Mouse (Mus musculus) thymus, adult 2 months (tissue): Measurements from ENCODE around the gene Slc35f1. TPM values are rescaled to one million over a fixed set of nuclear protein-coding genes. Genes with fewer than 3 reads are reported as not detected.

Experiments
- DNase-seq: peaks from one replicate; pipeline ENCODE4 v3.0.0; 2021
- H3K27ac ChIP-seq: fragments of 200-500 bp; 2 replicates; pipeline ENCODE4 v1.5.1; 2012; ENCODE audit warnings: low read length, control low read depth; ENCODE audit not compliant: control insufficient read depth, insufficient read depth
- H3K27me3 ChIP-seq: fragments of 200-500 bp; 2 replicates; pipeline ENCODE4 v1.6.1; 2012; ENCODE audit warnings: mild to moderate bottlenecking, low read length, moderate library complexity, mixed read lengths; ENCODE audit not compliant: control insufficient read depth, insufficient read depth
- H3K36me3 ChIP-seq: fragments of 200-500 bp; 2 replicates; pipeline ENCODE4 v1.6.1; 2012; ENCODE audit warnings: mild to moderate bottlenecking, low read length, moderate library complexity; ENCODE audit not compliant: control insufficient read depth, insufficient read depth
- H3K4me1 ChIP-seq: fragments of 200-500 bp; replicated peaks from 2 replicates; pipeline ENCODE4 v1.6.1; 2012; ENCODE audit warnings: low read length; ENCODE audit not compliant: control insufficient read depth, insufficient read depth
- H3K4me3 ChIP-seq: fragments of 200-500 bp; 2 replicates; pipeline ENCODE4 v1.5.1; 2012; ENCODE audit warnings: mild to moderate bottlenecking, low read length, control low read depth, moderate library complexity; ENCODE audit not compliant: control insufficient read depth, insufficient read depth
- CTCF ChIP-seq: fragments of 200-500 bp; IDR thresholded peaks from 2 replicates; pipeline ENCODE4 v1.5.1; 2012; ENCODE audit warnings: mild to moderate bottlenecking, control low read depth, low read length, moderate library complexity, borderline replicate concordance; ENCODE audit not compliant: control insufficient read depth, poor library complexity, insufficient read depth; ENCODE audit errors: extremely low read depth
- POLR2A ChIP-seq: fragments of 200-500 bp; IDR thresholded peaks from 2 replicates; pipeline ENCODE4 v1.6.1; 2012; ENCODE audit warnings: mild to moderate bottlenecking, low read length, control low read depth, moderate library complexity; ENCODE audit not compliant: control insufficient read depth, poor library complexity, insufficient read depth; ENCODE audit errors: extremely low read depth
- WGBS: fragments of 180-500 bp; shearing (Covaris S2); methylation state at CpG from one replicate; pipeline ENCODE4 v1.1.7; 2018; 5-methylcytosine and 5-hydroxymethylcytosine counted together
- polyA plus RNA-seq: library from polyadenylated mRNA; depleted of rRNA; stranded (reverse); fragments of >200 nt; gene quantifications from 2 replicates; pipeline ENCODE4 v1.2.3, GENCODE M21; 2012

Gene Slc35f1
- polyA plus RNA-seq, 1 experiment = 0.22 TPM

GRCm38 (mm10) chr10:52787075-52787474 is 96.7 kb downstream of the Slc35f1 start:
- no peak overlapping the region for H3K27ac ChIP-seq
- no peak for DNase-seq
- no peaks in the 10 kb centered on the region for H3K4me1 ChIP-seq
- H3K36me3 ChIP-seq = no peaks in the 10 kb centered on the region
- TF ChIP-seq CTCF (no peak), POLR2A (no peak)
- H3K27me3 ChIP-seq = no peaks in the 10 kb centered on the region
- no peak overlapping the region for H3K4me3 ChIP-seq
- WGBS = 69% methylated on average over 2 of the region's 2 CpGs

GRCm38 (mm10) chr10:52791560-52791959 is 101.2 kb downstream of the Slc35f1 start:
- no peaks in the 10 kb centered on the region for H3K36me3 ChIP-seq
- 70% methylated on average over 6 of the region's 6 CpGs for WGBS
- no peak for DNase-seq
- no peak for TF ChIP-seq POLR2A
- no peak for TF ChIP-seq CTCF
- no peaks in the 10 kb centered on the region for H3K27me3 ChIP-seq
- H3K4me3 ChIP-seq = no peak overlapping the region
- H3K4me1 ChIP-seq = no peaks in the 10 kb centered on the region
- H3K27ac ChIP-seq = no peak overlapping the region

GRCm38 (mm10) chr10:52797454-52797853 is 107.1 kb downstream of the Slc35f1 start:
- DNase-seq = no peak
- no peaks in the 10 kb centered on the region for H3K27me3 ChIP-seq
- WGBS = 89% methylated on average over 4 of the region's 4 CpGs
- H3K36me3 ChIP-seq = no peaks in the 10 kb centered on the region
- H3K4me3 ChIP-seq = no peak overlapping the region
- H3K27ac ChIP-seq = no peak overlapping the region
- H3K4me1 ChIP-seq = no peaks in the 10 kb centered on the region
- TF ChIP-seq POLR2A (no peak), CTCF (no peak)

- WGBS = 81% methylated on average over 2 of the region's 2 CpGs
Measured at GRCm38 (mm10) chr10:52807808-52808207, 117.5 kb downstream of the Slc35f1 start.

GRCm38 (mm10) chr10:52812861-52813260 is 122.5 kb downstream of the Slc35f1 start:
- TF ChIP-seq CTCF (no peak), POLR2A (no peak)
- no peak for DNase-seq
- 84% methylated on average over 4 of the region's 4 CpGs for WGBS
- Histone ChIP-seq H3K36me3 (no peaks in the 10 kb centered on the region), H3K27ac (no peak overlapping the region), H3K4me3 (no peak overlapping the region), H3K27me3 (no peaks in the 10 kb centered on the region), H3K4me1 (no peaks in the 10 kb centered on the region)

More at GRCm38 (mm10) chr10:52807808-52808207, 117.5 kb downstream of the Slc35f1 start:
- TF ChIP-seq POLR2A = no peak
- TF ChIP-seq CTCF = no peak
- no peak for DNase-seq
- Histone ChIP-seq H3K36me3 (no peaks in the 10 kb centered on the region), H3K4me3 (no peak overlapping the region), H3K27ac (no peak overlapping the region), H3K27me3 (no peaks in the 10 kb centered on the region), H3K4me1 (no peaks in the 10 kb centered on the region)

GRCm38 (mm10) chr10:52814358-52814757 is 124.0 kb downstream of the Slc35f1 start:
- no peak overlapping the region for H3K4me3 ChIP-seq
- H3K27ac ChIP-seq = no peak overlapping the region
- 91% methylated on average over 5 of the region's 5 CpGs for WGBS
- no peaks in the 10 kb centered on the region for H3K27me3 ChIP-seq
- no peak for DNase-seq
- no peaks in the 10 kb centered on the region for H3K4me1 ChIP-seq
- TF ChIP-seq POLR2A (no peak), CTCF (no peak)
- no peaks in the 10 kb centered on the region for H3K36me3 ChIP-seq

GRCm38 (mm10) chr10:52819661-52820060 is 129.3 kb downstream of the Slc35f1 start:
- H3K4me1 ChIP-seq = no peaks in the 10 kb centered on the region
- no peak overlapping the region for H3K4me3 ChIP-seq
- no peak for DNase-seq
- TF ChIP-seq CTCF (no peak), POLR2A (no peak)
- no peaks in the 10 kb centered on the region for H3K36me3 ChIP-seq
- H3K27me3 ChIP-seq = no peaks in the 10 kb centered on the region
- 97% methylated on average over 1 of the region's 1 CpGs for WGBS
- no peak overlapping the region for H3K27ac ChIP-seq
